Mouse (Mus musculus) forebrain, embryonic 14.5 days (tissue): ENCODE measurements around the gene Gtf3c2. TPM values are rescaled to one million over a fixed set of nuclear protein-coding genes. Genes with fewer than 3 reads are reported as not detected.

Source experiments
- polyA plus RNA-seq: library from polyadenylated mRNA; unstranded; fragments of >200 nt; fragmentation: Nextera tagmentation; extraction: Ambion mirVana; gene quantifications from 2 replicates; pipeline ENCODE4 v1.2.1, GENCODE M21; 2014

Gene Gtf3c2
- polyA plus RNA-seq, 1 experiment from 2014 or later, result 45.7 TPM

Other genes with a start within 250 kb of the Gtf3c2 start
- 21.4 and 26.2 TPM in 2 replicates for gene Cgref1, start 234.6 kb downstream of the Gtf3c2 start, polyA plus RNA-seq
- gene Preb, start 219.8 kb downstream of the Gtf3c2 start, polyA plus RNA-seq, result 79.3 and 92.0 TPM in 2 replicates
- gene Tcf23, start 211.5 kb downstream of the Gtf3c2 start, polyA plus RNA-seq, result not detected in 2 replicates
- 167 and 200 TPM in 2 replicates for gene Atraid, start 131.8 kb downstream of the Gtf3c2 start, polyA plus RNA-seq
- gene Slc5a6, start 131.2 kb downstream of the Gtf3c2 start, polyA plus RNA-seq, result 12.1 and 13.7 TPM in 2 replicates
- 16.5 and 19.4 TPM in 2 replicates for gene Cad, start 125.4 kb downstream of the Gtf3c2 start, polyA plus RNA-seq
- not detected in 2 replicates for gene Dnajc5g, start 73.9 kb downstream of the Gtf3c2 start, polyA plus RNA-seq
- 2.0 TPM in 2 replicates for gene Slc30a3, start 71.9 kb downstream of the Gtf3c2 start, polyA plus RNA-seq
- gene Trim54, start 63.4 kb downstream of the Gtf3c2 start, polyA plus RNA-seq, result not detected in 2 replicates
- not detected in 2 replicates for gene Ucn, start 41.3 kb downstream of the Gtf3c2 start, polyA plus RNA-seq
- 36.6 and 37.4 TPM in 2 replicates for gene Mpv17, start 25.9 kb downstream of the Gtf3c2 start, polyA plus RNA-seq
- 1.1 and 2.0 TPM in 2 replicates for gene Gm29609, start 233 bp downstream of the Gtf3c2 start, polyA plus RNA-seq
- gene Snx17, start 13.1 kb upstream of the Gtf3c2 start, polyA plus RNA-seq, result 135 and 142 TPM in 2 replicates
- 84.5 and 87.3 TPM in 2 replicates for gene Eif2b4, start 13.3 kb upstream of the Gtf3c2 start, polyA plus RNA-seq
- 7.2 and 8.7 TPM in 2 replicates for gene Zfp513, start 22.2 kb upstream of the Gtf3c2 start, polyA plus RNA-seq
- gene Ppm1g, start 40.5 kb upstream of the Gtf3c2 start, polyA plus RNA-seq, result 133 and 143 TPM in 2 replicates
- 160 and 167 TPM in 2 replicates for gene Nrbp1, start 60.7 kb upstream of the Gtf3c2 start, polyA plus RNA-seq
- 0.47 and 1.2 TPM in 2 replicates for gene Gm9970, start 61.1 kb upstream of the Gtf3c2 start, polyA plus RNA-seq
- gene Krtcap3, start 71.5 kb upstream of the Gtf3c2 start, polyA plus RNA-seq, result 2.0 and 2.8 TPM in 2 replicates
- gene Ift172, start 111.0 kb upstream of the Gtf3c2 start, polyA plus RNA-seq, result 24.0 and 29.7 TPM in 2 replicates
- gene Fndc4, start 115.9 kb upstream of the Gtf3c2 start, polyA plus RNA-seq, result 68.0 and 72.6 TPM in 2 replicates
- gene Gckr, start 117.3 kb upstream of the Gtf3c2 start, polyA plus RNA-seq, result not detected in 2 replicates